Mouse (Mus musculus) brain, embryonic 18.5 days (tissue): ENCODE measurements around the gene Ccin.

Experiments used
- DNase-seq: peaks from one replicate; pipeline ENCODE4 v3.0.0-alpha.2; 2012; ENCODE audit warnings: low read depth, low spot score

Gene Ccin

DNA sequence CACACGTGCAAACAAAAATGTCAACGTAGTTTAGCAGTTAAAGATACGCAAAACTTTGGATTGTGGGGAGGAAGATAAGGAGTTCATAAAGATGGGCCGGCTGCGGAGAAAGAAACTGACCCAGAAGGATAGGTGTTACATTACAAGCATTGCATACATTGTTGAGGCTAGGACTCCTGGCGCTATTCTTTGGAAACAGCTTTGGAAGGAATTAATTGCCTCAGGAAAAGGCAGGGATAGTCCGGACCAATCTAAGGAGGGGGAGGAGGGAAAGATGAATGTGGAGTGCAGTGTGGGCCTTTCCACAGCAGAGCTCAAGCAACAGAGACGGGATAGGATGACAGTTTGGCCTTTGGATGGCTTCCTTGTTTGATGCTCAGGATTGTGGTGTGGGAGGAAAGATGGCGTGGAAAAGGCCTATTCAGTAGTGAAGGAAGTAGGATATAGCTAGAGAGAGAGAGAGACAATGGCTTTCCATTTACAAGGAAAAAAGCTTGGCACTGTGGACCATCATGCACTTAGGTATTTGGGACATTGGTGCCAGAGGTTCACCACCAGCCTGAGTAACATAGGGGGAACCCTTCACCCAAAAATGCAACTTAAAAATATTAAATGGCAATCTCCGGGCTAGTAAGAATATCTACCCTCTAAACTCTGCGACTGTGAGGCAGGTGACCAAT is 30.2 kb downstream of the Ccin start:
- DNase-seq, result no peak

DNA sequence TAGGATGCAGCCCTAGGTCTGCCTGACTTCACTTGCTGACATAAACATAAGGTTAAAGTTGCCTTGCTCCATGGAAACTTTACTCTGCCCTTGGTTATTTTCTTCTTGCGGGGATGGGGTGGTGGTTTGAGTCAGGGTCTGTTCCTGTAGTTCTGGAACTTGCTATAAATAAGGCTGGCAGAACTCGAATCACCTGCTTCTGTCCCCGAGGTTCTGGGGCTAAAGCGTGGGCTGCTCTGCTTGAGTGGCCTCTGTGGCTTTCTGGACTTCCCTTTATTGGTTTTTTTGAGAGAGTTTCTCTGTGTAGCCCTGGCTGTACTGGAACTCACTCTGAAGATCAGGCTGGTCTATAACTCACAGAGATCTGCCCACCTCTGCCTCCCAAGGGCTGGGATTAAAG is 32.8 kb downstream of the Ccin start:
- DNase-seq, result no peak

DNA sequence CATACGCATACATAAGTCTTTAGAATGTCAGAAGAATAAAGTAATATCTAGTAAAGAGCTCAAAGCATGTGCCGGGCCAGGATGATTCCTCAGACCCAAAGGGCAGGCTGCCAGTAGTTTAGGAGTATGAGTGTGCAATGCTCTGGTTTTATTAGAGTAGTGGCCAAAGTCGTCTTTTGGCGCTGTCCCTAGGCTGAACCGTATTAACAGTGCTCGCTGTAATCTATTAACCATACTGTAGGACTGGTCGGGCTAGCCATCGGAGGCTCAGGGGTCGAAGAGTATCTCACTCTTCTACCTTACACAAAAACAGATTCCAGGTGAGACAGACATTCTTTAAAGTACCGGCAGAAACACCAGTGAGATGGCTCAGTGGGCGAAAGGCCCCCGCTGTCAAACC is 33.5 kb downstream of the Ccin start:
- no peak for DNase-seq

GRCm38 (mm10) chr4:44022323-44022722 is 39.0 kb downstream of the Ccin start:
- DNase-seq, result no peak

DNA sequence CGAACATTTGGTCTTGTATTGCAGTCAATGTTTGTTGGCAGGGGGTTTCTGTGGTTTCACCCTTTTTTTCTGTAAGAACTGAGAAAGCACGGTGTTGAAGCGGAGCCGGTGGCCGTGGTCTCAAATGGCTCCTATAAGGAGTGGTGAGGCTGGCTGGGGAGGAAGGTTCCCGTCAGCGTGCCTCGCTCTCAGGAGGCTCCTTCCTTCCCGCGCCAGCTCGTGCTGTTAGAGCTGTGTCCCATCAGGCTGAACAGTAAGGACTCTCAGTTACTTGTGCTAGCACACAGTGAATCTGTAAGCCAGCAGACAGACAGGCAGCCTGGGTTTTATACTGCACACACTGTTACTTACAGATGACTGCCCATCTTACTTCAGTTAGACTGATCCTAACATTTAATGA is 39.5 kb downstream of the Ccin start:
- no peak for DNase-seq

GRCm38 (mm10) chr4:44023681-44024080 is 40.4 kb downstream of the Ccin start:
- DNase-seq, result no peak

GRCm38 (mm10) chr4:44024241-44024640 is 41.0 kb downstream of the Ccin start:
- no peak for DNase-seq

DNA sequence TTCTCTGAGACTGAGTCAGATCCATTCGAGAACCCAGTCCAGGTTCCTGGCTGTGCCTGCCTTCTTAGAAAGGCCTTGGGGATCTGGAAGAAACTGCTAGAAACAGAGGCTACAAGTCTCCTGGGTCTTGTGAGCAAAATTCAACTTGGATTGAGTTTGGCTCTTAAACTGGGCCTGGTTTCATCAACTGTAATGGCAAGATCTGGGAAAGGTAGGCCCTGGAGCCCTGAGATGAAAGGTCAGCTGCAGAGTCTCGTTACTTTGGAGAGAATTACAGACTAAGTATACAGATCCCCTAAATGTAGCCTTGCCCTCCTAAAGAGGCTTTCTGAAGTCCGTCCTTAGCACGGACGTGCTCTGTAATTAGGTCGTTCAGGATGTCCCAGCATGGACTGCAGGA is 42.3 kb downstream of the Ccin start:
- no peak for DNase-seq

DNA sequence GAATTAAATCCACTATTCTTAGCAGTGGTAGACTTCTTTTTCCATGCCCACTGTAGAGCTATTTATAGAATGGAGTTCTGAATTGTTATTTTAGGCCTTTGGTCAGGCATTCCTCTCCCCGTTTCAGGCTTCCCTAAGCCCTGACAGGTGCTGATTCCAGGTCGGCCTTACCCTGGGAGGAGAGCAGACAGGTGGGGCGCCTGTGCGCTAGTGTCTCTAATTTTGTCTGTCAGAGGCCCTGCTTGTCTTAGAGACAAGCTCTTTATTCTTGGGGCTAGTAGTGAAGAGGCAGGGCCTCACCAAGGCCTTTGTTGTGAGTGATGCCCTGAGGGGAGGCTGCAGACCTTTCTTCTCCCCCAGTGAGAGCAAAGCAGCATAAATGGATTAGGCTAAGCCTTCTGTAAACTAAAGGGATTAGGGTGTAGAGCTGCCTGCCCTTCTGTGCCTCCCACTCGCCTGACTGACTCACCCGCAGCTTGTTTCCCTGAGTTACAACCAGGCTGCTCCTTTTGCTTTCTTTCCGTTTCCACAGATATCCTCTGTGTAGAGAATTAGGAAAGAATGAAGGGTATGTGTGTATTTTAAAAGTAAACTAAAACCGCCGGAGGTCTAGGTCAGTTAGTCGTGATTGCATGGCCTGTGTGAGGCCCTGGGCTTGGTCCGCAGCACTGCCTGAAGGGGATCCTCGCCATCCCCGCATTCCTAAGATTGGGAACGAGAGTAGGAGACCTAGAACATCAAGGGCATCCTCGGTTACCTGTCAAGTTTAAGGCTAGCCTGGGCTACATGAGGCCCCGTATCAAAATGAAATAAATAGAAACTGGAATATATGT is 45.2 kb downstream of the Ccin start:
- DNase-seq, result no peak

GRCm38 (mm10) chr4:44029661-44030066 is 46.4 kb downstream of the Ccin start:
- DNase-seq, result no peak

- DNase-seq, result no peak
These were observed 48.2 kb downstream of the Ccin start for GRCm38 (mm10) chr4:44031521-44031920.
